16 mouse cellular contexts compared by ENCODE assay signal in genomic region chr4:59510321-59510720, GRCm38 (mm10).
"Had no signal": no experiment of that assay in that cellular context is flagged by ENCODE, and none has a peak within 500 bp of the region (broad histone marks: within the 10 kb centered on the region; RNA-seq: fewer than 3 reads in every experiment).

No protein-coding gene starts in this region.

- H3K9me3 ChIP-seq: neural tube, embryonic 13.5 days; neural tube, embryonic 15.5 days; stomach, embryonic 15.5 days had no signal

- H3K4me1 ChIP-seq: neural tube, embryonic 13.5 days; neural tube, embryonic 15.5 days; stomach, embryonic 15.5 days had no signal

- DNase-seq: retina, postnatal 1 day; right cerebral cortex, adult 18-20 months; right cerebral cortex, postnatal 14 days; right cerebral cortex, postnatal 25 days; right cerebral cortex, postnatal 4 days; spleen, adult 18-20 months; thymus, adult 18-20 months; thymus, adult 2 months; thymus, postnatal 14 days; thymus, postnatal 25 days; thymus, postnatal 36 days; thymus, postnatal 4 days had no signal

- H3K27ac ChIP-seq: neural tube, embryonic 13.5 days; neural tube, embryonic 15.5 days; stomach, embryonic 15.5 days; stomach, postnatal 0 days had no signal

- H3K9ac ChIP-seq: neural tube, embryonic 13.5 days; neural tube, embryonic 15.5 days; stomach, embryonic 15.5 days had no signal

- H3K27me3 ChIP-seq: neural tube, embryonic 13.5 days; neural tube, embryonic 15.5 days; stomach, embryonic 15.5 days had no signal

- H3K4me2 ChIP-seq: neural tube, embryonic 13.5 days; neural tube, embryonic 15.5 days; stomach, embryonic 15.5 days had no signal

- H3K4me3 ChIP-seq: neural tube, embryonic 13.5 days; neural tube, embryonic 15.5 days; stomach, embryonic 15.5 days had no signal
